Mouse (Mus musculus) cerebellum, adult (tissue): ENCODE measurements around the gene Cutal.

Source experiments
- ATAC-seq: cut with Nextera tagmentation; 2 replicates; pipeline ENCODE4 v1.9.2; 2017; ENCODE audit warnings: mild to moderate bottlenecking, moderate library complexity, mixed read lengths; ENCODE audit not compliant: insufficient number of reproducible peaks, low FRiP score, low TSS enrichment

The Cutal gene

GRCm38 (mm10) chr2:34913218-34914068, 39.2 kb downstream of the Cutal start, which contains the start of gene Phf19:
Phf19 (minus strand) TSS chr2:34914026.
- ATAC-seq: peak; percentile 32; the same call in 1 of the 2 replicates

GRCm38 (mm10) chr2:34914069-34914822, 40.0 kb downstream of the Cutal start:
- ATAC-seq: no peak

- ATAC-seq: no peak
Observed at GRCm38 (mm10) chr2:34914823-34915082, 40.6 kb downstream of the Cutal start.

- ATAC-seq: no peak
Observed at GRCm38 (mm10) chr2:34915103-34915502, 40.9 kb downstream of the Cutal start.

GRCm38 (mm10) chr2:34920144-34920543, 45.9 kb downstream of the Cutal start:
- no peak for ATAC-seq

- no peak for ATAC-seq
Observed at GRCm38 (mm10) chr2:34922729-34923128, 48.5 kb downstream of the Cutal start.

- ATAC-seq: no peak
Observed at GRCm38 (mm10) chr2:34927320-34927719, 53.1 kb downstream of the Cutal start.

- no peak for ATAC-seq
Observed at GRCm38 (mm10) chr2:34937460-34937859, 63.3 kb downstream of the Cutal start.

GRCm38 (mm10) chr2:34938269-34939208, 64.3 kb downstream of the Cutal start:
- ATAC-seq: no peak

GRCm38 (mm10) chr2:34940246-34940645, 66.0 kb downstream of the Cutal start:
- no peak for ATAC-seq

GRCm38 (mm10) chr2:34941061-34941675, 67.0 kb downstream of the Cutal start:
- no peak for ATAC-seq
